Mouse (Mus musculus): ENCODE measurements around the gene Amelx. TPM values are rescaled to one million over a fixed set of nuclear protein-coding genes. Genes with fewer than 3 reads are reported as not detected.

Gene Amelx
- polyA plus RNA-seq (2011; ENCODE audit: insufficient read depth, insufficient read length, low read depth, missing spikeins): not detected in 2 replicates

- H3K9ac ChIP-seq (ENCODE audit: low read depth, poor library complexity, severe bottlenecking): no peak within 1 kb of the TSS
- H3K4me3 ChIP-seq (ENCODE audit: low read depth, low read length): no peak within 1 kb of the TSS
- H3K27ac ChIP-seq (ENCODE audit: insufficient read depth, low read length): no peak within 1 kb of the TSS
- H3K36me3 ChIP-seq (ENCODE audit: control insufficient read depth, insufficient read depth, low read length, poor library complexity, severe bottlenecking): no peaks in the 10 kb centered on the region
- H3K9me3 ChIP-seq (replicated peaks; ENCODE audit: control insufficient read depth, insufficient read depth, low read length, poor library complexity, severe bottlenecking): no peaks in the 10 kb centered on the region
- TF ChIP-seq CTCF (IDR thresholded peaks at IDR 0.05; ENCODE audit: low read depth, low read length) (no peak), POLR2A (IDR thresholded peaks at IDR 0.05; ENCODE audit: insufficient read depth, low read length) (no peak), EP300 (IDR thresholded peaks at IDR 0.05; ENCODE audit: insufficient read depth, low read depth, low read length) (no peak)
- no peaks in the 10 kb centered on the region for H3K4me1 ChIP-seq (ENCODE audit: control insufficient read depth, insufficient read depth, low read length)
- no peaks in the 10 kb centered on the region for H3K27me3 ChIP-seq (ENCODE audit: control insufficient read depth, insufficient read depth, low read length, poor library complexity, severe bottlenecking)
Measured at GRCm38 (mm10) chrX:169187100-169187499, at the start of gene Amelx. Gene Amelx, minus strand, starts transcription at chrX:169187200.

- TF ChIP-seq EP300 (IDR thresholded peaks at IDR 0.05; ENCODE audit: insufficient read depth, low read depth, low read length) (no peak), POLR2A (IDR thresholded peaks at IDR 0.05; ENCODE audit: insufficient read depth, low read length) (no peak), CTCF (IDR thresholded peaks at IDR 0.05; ENCODE audit: low read depth, low read length) (no peak)
Measured at GRCm38 (mm10) chrX:169222357-169223062, 35.5 kb upstream of the Amelx start.

GRCm38 (mm10) chrX:169220064-169220463, 33.1 kb upstream of the Amelx start:
- Histone ChIP-seq H3K9ac (ENCODE audit: low read depth, poor library complexity, severe bottlenecking) (no peak overlapping the region), H3K4me1 (ENCODE audit: control insufficient read depth, insufficient read depth, low read length) (no peaks in the 10 kb centered on the region), H3K27me3 (ENCODE audit: control insufficient read depth, insufficient read depth, low read length, poor library complexity, severe bottlenecking) (no peaks in the 10 kb centered on the region), H3K27ac (ENCODE audit: insufficient read depth, low read length) (no peak overlapping the region), H3K36me3 (ENCODE audit: control insufficient read depth, insufficient read depth, low read length, poor library complexity, severe bottlenecking) (no peaks in the 10 kb centered on the region), H3K4me3 (ENCODE audit: low read depth, low read length) (no peak overlapping the region), H3K9me3 (replicated peaks; ENCODE audit: control insufficient read depth, insufficient read depth, low read length, poor library complexity, severe bottlenecking) (no peaks in the 10 kb centered on the region)
- TF ChIP-seq POLR2A (IDR thresholded peaks at IDR 0.05; ENCODE audit: insufficient read depth, low read length) (no peak), CTCF (IDR thresholded peaks at IDR 0.05; ENCODE audit: low read depth, low read length) (no peak), EP300 (IDR thresholded peaks at IDR 0.05; ENCODE audit: insufficient read depth, low read depth, low read length) (no peak)

More at GRCm38 (mm10) chrX:169222357-169223062, 35.5 kb upstream of the Amelx start:
- Histone ChIP-seq H3K27ac (ENCODE audit: insufficient read depth, low read length) (no peak overlapping the region), H3K9ac (ENCODE audit: low read depth, poor library complexity, severe bottlenecking) (no peak overlapping the region), H3K36me3 (ENCODE audit: control insufficient read depth, insufficient read depth, low read length, poor library complexity, severe bottlenecking) (no peaks in the 10 kb centered on the region), H3K27me3 (ENCODE audit: control insufficient read depth, insufficient read depth, low read length, poor library complexity, severe bottlenecking) (no peaks in the 10 kb centered on the region), H3K4me3 (ENCODE audit: low read depth, low read length) (no peak overlapping the region), H3K4me1 (ENCODE audit: control insufficient read depth, insufficient read depth, low read length) (no peaks in the 10 kb centered on the region), H3K9me3 (replicated peaks; ENCODE audit: control insufficient read depth, insufficient read depth, low read length, poor library complexity, severe bottlenecking) (no peaks in the 10 kb centered on the region)

- no peak for TF ChIP-seq POLR2A (IDR thresholded peaks at IDR 0.05; ENCODE audit: insufficient read depth, low read length)
- H3K36me3 ChIP-seq (ENCODE audit: control insufficient read depth, insufficient read depth, low read length, poor library complexity, severe bottlenecking): no peaks in the 10 kb centered on the region
- H3K9me3 ChIP-seq (replicated peaks; ENCODE audit: control insufficient read depth, insufficient read depth, low read length, poor library complexity, severe bottlenecking): no peaks in the 10 kb centered on the region
- H3K27ac ChIP-seq (ENCODE audit: insufficient read depth, low read length): no peak overlapping the region
- no peak overlapping the region for H3K4me3 ChIP-seq (ENCODE audit: low read depth, low read length)
- H3K9ac ChIP-seq (ENCODE audit: low read depth, poor library complexity, severe bottlenecking): no peak overlapping the region
- H3K4me1 ChIP-seq (ENCODE audit: control insufficient read depth, insufficient read depth, low read length): no peaks in the 10 kb centered on the region
- no peaks in the 10 kb centered on the region for H3K27me3 ChIP-seq (ENCODE audit: control insufficient read depth, insufficient read depth, low read length, poor library complexity, severe bottlenecking)
Measured at GRCm38 (mm10) chrX:169210019-169210418, 23.0 kb upstream of the Amelx start.

- Histone ChIP-seq H3K4me1 (ENCODE audit: control insufficient read depth, insufficient read depth, low read length) (no peaks in the 10 kb centered on the region), H3K27ac (ENCODE audit: insufficient read depth, low read length) (no peak overlapping the region), H3K36me3 (ENCODE audit: control insufficient read depth, insufficient read depth, low read length, poor library complexity, severe bottlenecking) (no peaks in the 10 kb centered on the region), H3K9ac (ENCODE audit: low read depth, poor library complexity, severe bottlenecking) (no peak overlapping the region), H3K4me3 (ENCODE audit: low read depth, low read length) (no peak overlapping the region), H3K9me3 (replicated peaks; ENCODE audit: control insufficient read depth, insufficient read depth, low read length, poor library complexity, severe bottlenecking) (no peaks in the 10 kb centered on the region), H3K27me3 (ENCODE audit: control insufficient read depth, insufficient read depth, low read length, poor library complexity, severe bottlenecking) (no peaks in the 10 kb centered on the region)
- TF ChIP-seq POLR2A (IDR thresholded peaks at IDR 0.05; ENCODE audit: insufficient read depth, low read length): no peak
- TF ChIP-seq CTCF (IDR thresholded peaks at IDR 0.05; ENCODE audit: low read depth, low read length): no peak
- no peak for TF ChIP-seq EP300 (IDR thresholded peaks at IDR 0.05; ENCODE audit: insufficient read depth, low read depth, low read length)
Measured at GRCm38 (mm10) chrX:169178634-169179033, 8.4 kb downstream of the Amelx start.

GRCm38 (mm10) chrX:169173796-169174195, 13.2 kb downstream of the Amelx start:
- H3K9me3 ChIP-seq (replicated peaks; ENCODE audit: control insufficient read depth, insufficient read depth, low read length, poor library complexity, severe bottlenecking): no peaks in the 10 kb centered on the region
- no peaks in the 10 kb centered on the region for H3K36me3 ChIP-seq (ENCODE audit: control insufficient read depth, insufficient read depth, low read length, poor library complexity, severe bottlenecking)
- no peaks in the 10 kb centered on the region for H3K4me1 ChIP-seq (ENCODE audit: control insufficient read depth, insufficient read depth, low read length)
- no peak overlapping the region for H3K27ac ChIP-seq (ENCODE audit: insufficient read depth, low read length)
- TF ChIP-seq CTCF (IDR thresholded peaks at IDR 0.05; ENCODE audit: low read depth, low read length) (no peak), EP300 (IDR thresholded peaks at IDR 0.05; ENCODE audit: insufficient read depth, low read depth, low read length) (no peak), POLR2A (IDR thresholded peaks at IDR 0.05; ENCODE audit: insufficient read depth, low read length) (no peak)
- H3K9ac ChIP-seq (ENCODE audit: low read depth, poor library complexity, severe bottlenecking): no peak overlapping the region
- no peak overlapping the region for H3K4me3 ChIP-seq (ENCODE audit: low read depth, low read length)
- H3K27me3 ChIP-seq (ENCODE audit: control insufficient read depth, insufficient read depth, low read length, poor library complexity, severe bottlenecking): no peaks in the 10 kb centered on the region

All from ES-Bruce4 (cell line).